Mouse (Mus musculus) yolk sac, embryonic 10.5 days (tissue): ENCODE data around the gene Gm4756.
"Not testable (repeated sequence)": the region's sequence is repeated elsewhere in the genome, so short reads cannot be mapped to it uniquely, and the experiment has no call there.

Experiments
- DNase-seq: peaks from one replicate; pipeline ENCODE4 v3.0.0-alpha.2; 2017; ENCODE audit warnings: low spot score

Gene Gm4756

DNA sequence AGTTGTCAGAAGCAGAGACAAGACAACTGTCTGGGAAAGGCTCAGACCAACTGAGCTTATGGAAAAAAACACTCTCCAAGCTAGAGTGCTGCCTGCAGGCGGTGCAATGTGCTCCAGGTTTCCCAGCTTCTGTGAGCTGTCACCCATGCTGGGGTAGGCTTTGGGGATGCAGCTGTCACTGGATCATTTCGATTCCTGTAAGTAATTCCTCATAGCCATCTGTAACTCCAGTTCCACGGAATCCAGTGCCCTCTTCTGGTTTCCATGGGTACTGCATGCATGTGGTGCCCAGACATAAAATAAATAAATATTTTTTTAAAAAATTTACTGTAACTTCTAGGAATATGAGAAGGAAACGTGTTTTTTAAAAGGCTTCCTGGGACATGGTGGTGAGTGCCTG, 5.2 kb upstream of the Gm4756 start:
- DNase-seq = no peak

DNA sequence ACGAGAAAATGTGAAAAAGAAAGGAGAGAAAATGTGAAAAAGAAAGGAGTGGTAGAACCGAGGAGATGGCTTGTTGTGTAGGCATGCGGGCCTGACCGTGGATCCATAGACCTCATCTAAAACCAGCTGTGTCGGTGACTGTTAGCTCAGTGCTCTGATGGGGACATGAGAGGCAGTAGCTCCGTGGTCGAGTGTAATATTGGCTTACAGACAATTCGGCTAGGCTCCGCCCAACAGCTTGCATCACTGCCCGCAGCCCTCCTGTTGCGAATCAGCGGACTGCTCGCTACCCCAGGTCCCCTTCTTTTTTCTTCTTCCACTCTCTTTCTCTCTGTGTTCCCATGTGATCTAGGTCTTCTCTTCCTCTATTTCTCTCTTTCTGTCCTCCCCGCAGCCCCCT, 540 bp downstream of the Gm4756 start:
- no peak for DNase-seq

DNA sequence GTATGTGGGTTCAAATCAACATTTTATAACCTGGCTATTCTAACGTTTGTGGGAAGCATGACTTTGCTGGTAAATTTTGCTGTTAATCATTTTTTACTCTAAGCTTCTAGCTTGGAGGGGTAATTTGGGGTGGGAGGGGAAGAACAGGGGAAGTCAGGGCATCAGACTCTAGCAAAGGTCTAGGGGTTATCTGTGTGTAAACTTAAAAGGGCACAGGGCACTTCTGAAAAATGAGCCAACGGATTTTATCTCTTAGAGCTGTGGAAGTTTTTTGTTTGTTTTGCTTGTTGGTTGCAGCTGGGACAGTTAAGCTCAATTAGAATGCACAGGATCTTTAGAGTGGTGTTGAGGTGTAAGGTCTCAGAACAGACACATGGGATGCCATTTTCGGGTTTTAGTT, 11.4 kb downstream of the Gm4756 start:
- DNase-seq = peak; percentile 8

DNA sequence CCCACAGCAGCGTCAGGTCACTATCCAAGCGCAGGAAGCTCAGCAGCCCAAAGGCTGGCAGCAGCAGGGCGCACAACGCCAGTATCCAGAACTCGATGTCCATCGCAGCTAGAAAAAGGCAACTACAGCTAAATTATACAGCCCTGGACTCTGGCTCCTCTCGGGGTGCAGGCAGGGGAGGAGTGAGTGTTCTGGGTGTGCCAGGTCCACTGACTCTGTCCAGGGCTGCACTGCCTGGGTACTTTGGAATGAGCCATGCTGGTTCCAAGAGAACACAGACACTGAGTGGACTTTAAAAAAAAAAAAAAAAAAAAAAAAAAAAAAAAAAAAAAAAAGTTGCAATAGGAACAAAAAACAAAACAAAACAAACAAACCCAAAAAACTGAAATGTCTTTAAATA, 20.7 kb downstream of the Gm4756 start:
- no peak for DNase-seq

DNA sequence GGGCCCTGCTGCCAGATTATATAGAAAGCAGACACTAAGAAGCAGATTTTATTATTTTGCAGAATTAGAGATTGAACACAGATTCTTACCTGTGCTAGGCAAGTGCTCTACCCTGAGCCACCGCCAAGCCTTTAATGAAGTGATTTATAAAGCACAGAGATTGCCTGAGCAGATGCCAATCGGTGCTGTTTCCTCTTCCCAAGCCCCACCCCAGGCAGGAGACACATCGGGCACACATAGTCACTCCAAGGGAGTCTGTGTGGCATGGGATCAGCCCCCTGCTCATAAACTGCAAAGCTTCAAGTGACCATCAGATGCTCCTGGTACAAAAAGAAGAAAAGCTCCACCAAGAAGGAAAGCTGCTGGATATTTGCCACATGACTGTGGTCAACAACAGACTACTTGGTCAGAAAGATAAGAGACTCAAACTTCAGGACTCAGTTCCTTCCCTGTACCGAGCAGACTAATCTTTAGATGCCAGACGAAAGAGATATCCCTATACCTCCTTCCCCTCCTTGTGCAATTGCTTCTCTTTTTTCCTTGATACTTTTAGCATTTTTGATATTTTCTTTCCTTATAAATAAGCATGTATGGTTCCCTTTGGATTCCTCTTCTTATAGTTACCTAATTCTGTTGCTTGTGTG, 26.5 kb downstream of the Gm4756 start:
- DNase-seq = no peak

DNA sequence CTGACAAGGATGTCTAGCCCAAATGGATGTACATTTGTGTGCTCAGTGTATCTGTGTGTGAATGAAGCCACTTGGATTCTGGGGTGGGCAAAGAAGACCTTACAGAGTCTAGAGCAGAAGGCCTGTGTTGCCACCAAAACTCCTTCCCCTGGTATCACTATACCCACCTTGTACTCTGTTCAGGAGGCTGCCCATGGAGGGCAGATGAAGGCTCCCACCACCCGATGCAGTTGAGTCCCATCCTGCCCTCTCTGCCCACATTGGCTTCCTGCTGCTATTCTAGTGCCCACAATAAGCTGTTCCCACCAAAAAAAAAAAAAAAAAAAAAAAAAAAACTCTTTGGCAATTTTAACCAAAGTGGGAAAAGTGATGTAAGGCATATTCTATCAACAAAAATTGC, 28.0 kb downstream of the Gm4756 start:
- DNase-seq = no peak

DNA sequence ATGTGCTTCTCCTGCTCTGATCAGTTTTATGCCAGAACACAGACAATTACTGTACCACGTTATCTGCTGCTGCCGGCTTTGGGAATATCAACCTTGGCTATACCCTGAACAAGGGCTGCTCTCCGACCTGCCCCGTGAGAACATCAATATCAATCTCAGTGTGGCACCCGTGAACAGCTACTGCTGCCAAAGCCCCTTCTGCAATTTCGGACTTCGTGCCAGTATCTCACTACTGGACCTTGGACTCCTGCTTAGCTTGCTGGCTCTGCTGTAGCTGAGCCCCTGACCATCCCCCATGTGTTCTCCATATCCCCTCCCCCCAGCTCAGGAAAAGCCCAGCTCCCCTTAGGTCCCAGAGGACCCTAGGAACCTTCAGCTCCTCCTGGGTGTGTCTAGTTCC, 28.6 kb downstream of the Gm4756 start:
- DNase-seq = no peak

DNA sequence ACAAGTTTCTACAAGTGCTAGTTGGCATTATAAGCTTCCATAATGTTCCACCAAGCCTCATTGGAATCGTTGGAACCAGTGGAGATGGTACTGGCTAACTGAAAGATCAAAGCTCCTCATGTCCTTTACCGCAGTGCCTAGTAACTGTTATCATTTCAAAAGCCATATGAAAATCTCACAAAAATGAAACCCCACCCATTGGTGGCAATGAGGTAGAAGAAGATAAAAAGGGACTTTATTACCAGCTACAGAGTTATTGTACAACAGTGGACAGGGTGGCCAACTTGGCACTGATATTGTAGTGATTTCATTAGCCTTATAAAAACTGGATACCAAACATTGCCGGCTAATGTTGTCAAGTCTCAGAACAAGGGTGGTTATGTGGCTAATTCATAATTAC, 37.4 kb downstream of the Gm4756 start:
- DNase-seq = no peak

DNA sequence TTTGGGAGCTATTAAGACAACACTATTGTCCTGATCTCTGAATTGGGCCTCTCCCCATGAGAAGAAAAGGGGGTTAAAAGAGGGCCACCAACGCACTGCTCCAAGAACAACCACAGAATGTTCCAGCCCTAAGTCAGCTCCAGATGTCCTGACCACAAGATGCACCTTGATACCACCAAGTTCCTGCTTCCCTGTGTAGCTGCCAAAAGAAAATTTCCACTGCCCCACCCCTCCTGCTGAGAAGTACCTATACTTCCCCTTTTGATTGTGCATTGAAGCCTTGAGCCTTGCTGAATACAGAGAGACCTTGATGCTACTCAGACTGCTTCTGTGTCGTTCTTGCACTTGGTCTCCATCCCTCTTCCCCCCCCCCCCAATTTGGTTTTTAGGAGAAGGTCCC, 50.7 kb downstream of the Gm4756 start:
- DNase-seq = not testable (repeated sequence)

DNA sequence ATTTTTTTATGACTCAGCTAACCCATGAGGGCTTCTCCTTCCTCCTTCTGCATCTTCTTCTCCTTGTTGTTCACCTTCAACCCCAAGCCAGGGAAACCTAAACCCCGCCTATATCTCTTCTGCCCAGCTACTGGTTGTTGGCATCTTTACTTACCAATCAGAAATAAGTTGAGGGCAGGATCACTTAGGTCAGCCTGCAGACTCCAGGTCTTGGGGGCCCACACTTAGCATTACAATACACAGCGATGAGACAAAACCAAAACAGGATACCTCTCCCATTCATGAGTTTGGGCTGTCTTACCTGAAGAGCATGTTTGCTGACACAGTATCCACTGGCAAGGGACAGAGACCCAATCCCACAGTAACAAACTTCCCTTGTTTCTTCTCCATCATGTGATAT, 55.5 kb downstream of the Gm4756 start:
- no peak for DNase-seq

DNA sequence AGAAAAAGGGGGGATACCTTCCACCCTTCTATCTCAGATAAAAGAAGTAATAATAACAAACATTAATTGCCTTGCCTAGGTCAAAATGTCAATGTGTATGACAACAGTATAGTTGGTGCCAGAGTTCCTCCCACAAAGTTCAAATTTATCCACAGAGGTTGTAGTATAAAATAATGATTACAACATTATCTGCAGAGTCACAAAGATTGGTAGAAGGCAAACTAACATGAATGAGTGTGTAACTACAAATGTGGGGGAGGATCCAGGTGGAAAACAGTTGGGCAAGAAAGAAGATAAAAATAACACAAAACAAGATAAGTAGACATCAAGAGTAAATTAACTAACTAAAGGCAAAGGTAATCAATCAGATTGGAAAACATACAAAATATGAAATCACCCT, 56.5 kb downstream of the Gm4756 start:
- no peak for DNase-seq

DNA sequence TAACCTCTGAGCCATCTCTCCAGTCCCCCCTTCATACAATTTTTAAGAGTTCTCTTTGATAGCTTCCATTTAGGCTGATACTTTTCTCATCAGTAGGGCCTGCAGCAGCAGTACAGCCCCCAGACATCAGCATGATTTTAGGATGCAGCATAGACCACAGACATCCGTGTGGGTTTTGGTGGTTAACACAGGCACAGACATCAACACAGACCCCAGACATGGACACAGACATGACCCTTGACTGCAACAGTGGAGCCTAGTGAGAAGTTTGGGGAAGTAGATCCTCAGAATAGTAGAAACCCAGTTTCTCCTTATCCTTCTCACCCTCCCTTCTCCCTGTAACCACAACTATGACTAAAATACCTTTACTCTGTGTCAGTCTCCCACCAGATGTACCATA, 64.1 kb downstream of the Gm4756 start:
- DNase-seq = no peak

DNA sequence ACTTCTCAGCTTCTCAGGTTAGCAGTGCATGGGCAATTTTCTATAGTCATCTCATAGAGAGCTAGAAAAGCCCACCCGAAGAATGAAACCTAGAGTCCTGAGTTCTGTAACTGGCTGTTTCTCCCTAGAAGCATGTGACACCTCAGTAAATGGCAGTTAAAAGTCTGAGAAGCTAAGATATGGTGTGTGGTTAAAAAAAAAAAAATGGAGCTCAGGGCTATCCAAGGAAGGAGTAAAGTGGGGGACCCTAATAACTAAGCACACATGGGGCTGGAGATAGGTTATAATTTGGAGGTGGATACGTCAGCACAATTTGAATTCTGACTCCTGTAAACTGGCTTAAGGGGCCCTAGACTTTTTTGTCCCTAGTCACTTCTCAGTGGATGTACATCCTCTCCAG, 66.4 kb downstream of the Gm4756 start:
- no peak for DNase-seq

DNA sequence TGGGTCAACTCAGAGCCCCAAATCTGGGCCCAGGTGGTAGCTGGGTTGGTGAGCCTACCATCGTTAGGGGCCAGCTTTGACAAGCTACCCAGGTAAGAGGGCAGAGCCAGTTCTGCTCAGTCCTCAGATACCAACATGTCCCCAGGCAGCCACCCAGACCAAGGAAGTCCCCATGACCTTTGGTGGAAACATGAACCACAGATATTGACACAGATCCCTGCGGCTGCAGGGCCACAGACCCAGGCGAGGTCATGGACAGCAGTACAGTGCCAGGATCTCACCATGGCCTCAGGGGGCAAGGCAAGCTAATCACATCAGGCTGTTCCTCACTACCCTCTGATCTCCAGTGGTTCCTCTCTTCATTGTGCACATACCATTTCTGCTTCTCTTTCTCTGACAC, 67.4 kb downstream of the Gm4756 start:
- DNase-seq = no peak

DNA sequence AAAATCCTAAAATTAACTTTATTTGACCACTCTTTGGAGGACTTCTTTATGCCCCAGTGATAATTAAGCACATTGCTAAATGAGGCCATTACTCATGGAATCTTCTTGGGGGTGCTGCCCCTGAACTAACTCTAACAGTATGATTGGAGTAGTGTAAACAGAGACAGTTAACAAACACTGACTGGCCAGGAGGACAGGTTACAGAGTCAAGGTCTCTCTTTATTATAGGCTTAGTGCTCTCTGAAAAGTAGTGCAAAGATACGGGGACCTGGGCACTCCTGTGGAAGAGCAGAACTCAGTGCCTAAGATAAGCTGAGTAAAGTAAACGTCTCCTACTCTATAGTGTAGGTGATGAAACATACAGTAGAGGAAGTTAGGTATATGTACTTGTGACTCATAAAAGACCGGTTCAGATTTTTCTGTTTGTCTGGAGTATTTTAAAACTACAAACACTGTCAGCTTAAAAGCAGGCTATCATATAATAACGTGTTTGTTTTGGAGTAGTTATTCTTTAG, 85.1 kb downstream of the Gm4756 start:
- DNase-seq = no peak

DNA sequence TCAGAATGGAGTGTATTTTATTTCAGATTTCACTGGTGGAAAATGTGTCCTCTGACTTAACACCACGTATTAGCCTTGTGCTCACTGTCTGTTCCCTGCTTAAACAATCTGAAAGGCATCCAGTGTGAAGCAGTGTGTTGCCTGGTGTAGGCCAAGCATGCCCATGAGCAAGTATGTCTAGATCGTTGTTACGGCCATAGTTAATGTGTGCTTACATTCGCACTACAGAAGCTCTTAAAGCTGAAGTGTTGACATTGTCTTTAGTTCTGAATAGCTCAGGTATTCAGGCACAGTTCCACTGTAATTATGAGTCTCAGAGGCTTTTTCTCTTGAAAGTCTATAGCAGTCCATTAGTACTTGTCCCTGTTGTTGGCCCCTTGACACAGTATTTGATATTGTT, 95.1 kb downstream of the Gm4756 start:
- DNase-seq = no peak

DNA sequence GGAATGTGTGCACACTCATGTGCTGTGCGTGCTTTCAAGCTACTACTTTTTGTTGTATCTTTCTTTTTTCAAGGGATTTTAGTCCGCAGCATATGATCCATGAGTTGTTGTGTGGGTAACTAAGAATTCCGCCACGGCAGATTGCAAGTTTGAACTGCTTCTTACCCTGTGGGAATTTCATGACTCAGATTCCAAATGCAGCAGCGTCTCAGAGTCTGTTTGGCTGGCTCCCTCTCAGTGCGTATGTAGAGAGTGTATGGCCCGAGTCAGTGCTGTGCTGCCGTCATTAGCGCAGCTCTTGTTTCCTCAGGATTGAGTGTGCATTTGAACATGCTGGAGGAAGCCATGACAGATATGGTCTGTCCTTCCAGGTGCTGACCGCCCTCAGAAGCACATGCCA, 110.9 kb downstream of the Gm4756 start:
- no peak for DNase-seq

DNA sequence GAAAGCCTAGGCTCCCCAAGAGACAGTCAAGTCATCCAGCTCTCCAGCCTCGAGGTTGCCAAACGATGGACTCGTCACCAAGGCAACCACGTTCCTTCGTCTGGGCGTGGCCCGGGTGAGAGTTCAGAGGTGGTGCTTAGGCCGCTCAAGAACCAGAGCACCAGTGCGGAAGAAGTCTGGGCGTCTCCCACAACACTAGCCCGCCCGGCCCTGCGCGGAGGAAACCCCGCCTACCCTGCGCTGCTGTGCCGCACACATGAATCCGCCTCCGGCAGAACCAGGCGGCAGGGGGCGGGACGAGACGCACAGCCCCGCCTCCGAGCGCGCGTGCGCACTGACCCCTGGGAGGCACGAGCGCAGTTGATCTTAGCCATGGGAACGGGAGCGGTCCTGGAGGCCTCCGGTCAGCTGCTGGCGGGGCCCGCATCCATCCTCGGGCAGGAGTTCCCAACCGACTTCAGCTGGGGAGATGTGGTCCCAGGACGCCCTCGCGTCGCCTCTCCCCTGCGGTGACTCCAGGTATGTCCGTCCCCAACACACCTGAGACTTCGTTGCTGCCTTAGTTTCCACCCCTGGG, 113.4 kb downstream of the Gm4756 start, which contains the start of gene Pcnx4:
Gene Pcnx4 (plus strand): TSS at position 363 of the 577 bp plus-strand sequence.
- DNase-seq = peak; percentile 99

DNA sequence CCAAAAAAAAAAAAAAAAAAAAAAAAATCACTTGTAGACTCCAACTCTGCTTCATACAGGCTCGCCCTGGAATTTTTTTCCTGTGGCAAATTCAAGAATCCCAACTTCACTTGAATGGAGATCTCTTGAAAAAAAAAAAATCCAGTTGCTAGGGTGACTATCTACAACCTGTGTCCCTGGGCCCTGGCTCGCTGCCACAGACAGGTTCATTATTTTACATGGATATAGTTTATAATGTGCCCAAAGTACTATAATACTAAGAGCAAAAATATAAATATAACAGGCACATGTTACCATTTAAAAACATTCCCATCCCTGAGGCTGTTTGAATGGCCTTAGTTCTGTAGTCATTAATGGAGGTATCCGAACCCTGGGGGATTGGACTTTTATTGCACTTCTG, 113.9 kb downstream of the Gm4756 start:
- no peak for DNase-seq

DNA sequence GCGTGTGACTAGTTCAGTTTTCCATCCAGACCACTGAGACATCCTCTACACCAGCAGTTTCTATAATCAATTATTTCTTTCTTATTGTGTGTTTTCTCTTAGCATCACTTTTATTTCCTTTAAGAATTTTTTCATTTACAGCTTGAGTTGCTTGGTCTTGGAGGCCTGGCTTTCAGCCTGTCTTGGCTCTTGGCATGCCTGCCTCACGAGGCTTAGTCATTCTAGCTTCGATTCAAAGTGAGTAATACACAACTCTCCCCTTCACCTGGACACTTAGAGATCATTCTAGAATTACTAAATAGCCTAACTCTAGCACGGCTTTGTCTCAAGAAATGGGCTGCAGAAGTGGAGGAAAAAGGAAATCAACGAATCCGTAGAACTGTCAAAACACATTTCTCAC, 115.5 kb downstream of the Gm4756 start:
- DNase-seq = no peak

DNA sequence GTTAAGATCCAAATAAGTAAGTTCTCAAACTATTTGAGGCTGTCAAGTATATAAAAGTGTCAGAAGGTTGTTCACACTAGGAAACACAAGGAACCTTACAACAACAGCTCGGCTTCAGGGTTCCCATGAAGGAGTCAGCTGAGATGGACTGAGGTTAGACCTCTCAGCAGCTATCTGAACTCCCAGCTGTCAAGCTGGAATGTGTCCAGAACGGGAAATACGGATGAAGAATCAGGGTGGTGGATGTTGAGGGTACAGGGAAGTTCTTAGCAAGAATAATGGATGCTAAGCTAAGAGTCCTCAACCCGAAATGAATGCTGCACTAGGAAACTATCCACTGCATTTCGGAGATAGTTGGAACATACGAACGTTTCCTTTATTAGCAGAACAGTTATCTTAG, 117.2 kb downstream of the Gm4756 start:
- DNase-seq = no peak
